Mouse (Mus musculus): ENCODE measurements at regions not wholly inside any gene's neighbourhood (a gene's known extent, or its start where the extent isn't known, plus 50 kb on each side); places are given as distances from the start of the nearest gene placed in this dataset.

DNA sequence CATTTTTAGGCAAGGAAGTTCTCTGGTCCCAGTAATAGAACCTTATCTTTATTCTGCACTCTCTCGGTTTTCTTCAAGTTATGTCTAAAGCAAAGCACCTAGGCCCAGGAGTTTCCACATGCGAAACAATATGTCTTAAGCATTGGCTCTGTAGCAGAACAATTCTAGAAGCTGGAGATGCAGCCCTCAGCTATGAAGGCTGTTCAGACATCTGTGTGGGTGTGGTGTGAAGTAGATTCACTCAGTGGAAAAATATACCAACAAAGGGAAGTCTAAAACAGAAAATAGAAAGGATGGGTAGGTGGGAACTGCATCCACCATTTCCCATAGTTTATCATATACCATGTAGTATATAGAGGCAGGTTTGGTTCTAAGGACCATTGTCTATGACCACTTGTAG is 165.8 kb upstream of the Ptbp2 start:
- no peaks in the 10 kb centered on the region for H3K9me3 ChIP-seq (ENCODE audit: control insufficient read depth, low read length)
- H3K27me3 ChIP-seq (ENCODE audit: control insufficient read depth, insufficient read depth, low read length): no peaks in the 10 kb centered on the region
- DNase-seq (ENCODE audit: low spot score) (no peak), ATAC-seq (ENCODE audit: insufficient read depth, low FRiP score, low TSS enrichment) (no peak)
- no peak overlapping the region for H3K27ac ChIP-seq (ENCODE audit: low read depth, low read length)
- no peaks in the 10 kb centered on the region for H3K36me3 ChIP-seq (ENCODE audit: control insufficient read depth, insufficient read depth, low read length)
- 82% methylated on average over 2 of the region's 2 CpGs for WGBS
- H3K4me3 ChIP-seq (ENCODE audit: low read depth, low read length): no peak overlapping the region
- no peak overlapping the region for H3K4me2 ChIP-seq (ENCODE audit: low read depth)
- peaks cover 3% of the 10 kb centered on the region for H3K4me1 ChIP-seq (ENCODE audit: control insufficient read depth, insufficient read depth, low read length)
- no peak overlapping the region for H3K9ac ChIP-seq (ENCODE audit: low read length)

- Histone ChIP-seq H3K4me2 (ENCODE audit: low read depth) (peak overlapping the region; percentile 21), H3K9ac (ENCODE audit: low read length) (no peak overlapping the region), H3K4me1 (ENCODE audit: control insufficient read depth, insufficient read depth, low read length) (peaks cover 3% of the 10 kb centered on the region), H3K36me3 (ENCODE audit: control insufficient read depth, insufficient read depth, low read length) (no peaks in the 10 kb centered on the region), H3K9me3 (ENCODE audit: control insufficient read depth, low read length) (no peaks in the 10 kb centered on the region), H3K27me3 (ENCODE audit: control insufficient read depth, insufficient read depth, low read length) (no peaks in the 10 kb centered on the region), H3K4me3 (ENCODE audit: low read depth, low read length) (no peak overlapping the region), H3K27ac (ENCODE audit: low read depth, low read length) (no peak overlapping the region)
- DNase-seq (ENCODE audit: low spot score): peak; percentile 55
- WGBS: 11% methylated on average over 7 of the region's 7 CpGs
- peak; percentile 79 for ATAC-seq (ENCODE audit: insufficient read depth, low FRiP score, low TSS enrichment)
Measured at GRCm38 (mm10) chr3:119949620-119950019, 165.4 kb upstream of the Ptbp2 start.

DNA sequence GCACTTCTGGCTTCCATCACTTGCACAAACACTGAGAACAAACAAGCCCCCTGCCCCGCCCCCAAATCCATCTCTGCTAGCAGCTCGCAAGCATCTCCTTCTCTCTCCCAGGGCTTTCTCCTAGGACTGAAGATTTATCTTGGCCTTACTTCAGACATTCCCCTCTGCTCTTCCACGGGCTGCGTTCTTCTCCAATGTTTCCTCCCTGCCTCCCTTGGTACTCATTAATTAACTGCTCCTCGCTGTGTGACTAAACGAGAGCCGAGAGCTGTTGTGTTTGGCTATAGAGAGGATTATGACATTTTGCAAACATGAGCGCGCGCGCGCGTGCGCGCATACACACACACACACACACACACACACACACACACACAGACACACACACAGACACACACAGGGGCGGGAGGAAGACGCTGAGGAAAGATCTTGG is 164.8 kb upstream of the Ptbp2 start:
- ATAC-seq (ENCODE audit: insufficient read depth, low FRiP score, low TSS enrichment) (peak; percentile 11), DNase-seq (ENCODE audit: low spot score) (peak; percentile 65)
- peaks cover 3% of the 10 kb centered on the region for H3K4me1 ChIP-seq (ENCODE audit: control insufficient read depth, insufficient read depth, low read length)
- H3K27ac ChIP-seq (ENCODE audit: low read depth, low read length): no peak overlapping the region
- WGBS: 30% methylated on average over 17 of the region's 17 CpGs
- no peak overlapping the region for H3K9ac ChIP-seq (ENCODE audit: low read length)
- H3K27me3 ChIP-seq (ENCODE audit: control insufficient read depth, insufficient read depth, low read length): no peaks in the 10 kb centered on the region
- H3K36me3 ChIP-seq (ENCODE audit: control insufficient read depth, insufficient read depth, low read length): no peaks in the 10 kb centered on the region
- H3K4me2 ChIP-seq (ENCODE audit: low read depth): peak overlapping the region; percentile 21
- H3K9me3 ChIP-seq (ENCODE audit: control insufficient read depth, low read length): no peaks in the 10 kb centered on the region
- H3K4me3 ChIP-seq (ENCODE audit: low read depth, low read length): no peak overlapping the region

- DNase-seq (ENCODE audit: low spot score): no peak
- no peak overlapping the region for H3K4me2 ChIP-seq (ENCODE audit: low read depth)
- H3K9ac ChIP-seq (ENCODE audit: low read length): no peak overlapping the region
- peaks cover 3% of the 10 kb centered on the region for H3K4me1 ChIP-seq (ENCODE audit: control insufficient read depth, insufficient read depth, low read length)
- H3K27me3 ChIP-seq (ENCODE audit: control insufficient read depth, insufficient read depth, low read length): no peaks in the 10 kb centered on the region
- H3K9me3 ChIP-seq (ENCODE audit: control insufficient read depth, low read length): no peaks in the 10 kb centered on the region
- H3K27ac ChIP-seq (ENCODE audit: low read depth, low read length): no peak overlapping the region
- peak; percentile 82 for ATAC-seq (ENCODE audit: insufficient read depth, low FRiP score, low TSS enrichment)
- H3K36me3 ChIP-seq (ENCODE audit: control insufficient read depth, insufficient read depth, low read length): no peaks in the 10 kb centered on the region
- H3K4me3 ChIP-seq (ENCODE audit: low read depth, low read length): no peak overlapping the region
- 35% methylated on average over 4 of the region's 4 CpGs for WGBS
Measured at GRCm38 (mm10) chr3:119947126-119947525, 162.9 kb upstream of the Ptbp2 start.

- DNase-seq (ENCODE audit: low spot score): no peak
- H3K9ac ChIP-seq (ENCODE audit: low read length): no peak overlapping the region
Measured at GRCm38 (mm10) chr3:119944115-119944514, 159.8 kb upstream of the Ptbp2 start.

DNA sequence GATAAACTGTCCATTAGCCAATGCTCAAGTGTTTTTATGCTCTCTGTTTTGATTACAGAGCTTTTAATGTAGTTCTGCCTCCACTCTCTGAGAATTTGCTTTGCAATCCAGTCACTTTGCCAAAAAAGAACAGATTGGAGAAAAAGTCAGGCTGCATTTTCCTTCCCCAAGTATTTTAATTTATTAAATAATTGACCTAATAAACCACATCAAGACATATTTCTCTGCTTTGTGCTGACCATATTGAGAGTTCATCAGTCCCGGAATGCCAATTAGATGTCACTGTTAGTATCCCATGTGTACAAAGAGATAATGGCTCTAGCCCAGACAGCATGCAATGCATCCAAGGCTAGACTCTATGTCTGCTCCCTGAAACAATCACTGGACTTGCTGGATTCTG is 154.8 kb upstream of the Ptbp2 start:
- Histone ChIP-seq H3K9me3 (ENCODE audit: control insufficient read depth, low read length) (no peaks in the 10 kb centered on the region), H3K9ac (ENCODE audit: low read length) (no peak overlapping the region), H3K4me2 (ENCODE audit: low read depth) (no peak overlapping the region), H3K27ac (ENCODE audit: low read depth, low read length) (no peak overlapping the region), H3K4me3 (ENCODE audit: low read depth, low read length) (no peak overlapping the region), H3K27me3 (ENCODE audit: control insufficient read depth, insufficient read depth, low read length) (no peaks in the 10 kb centered on the region), H3K36me3 (ENCODE audit: control insufficient read depth, insufficient read depth, low read length) (no peaks in the 10 kb centered on the region), H3K4me1 (ENCODE audit: control insufficient read depth, insufficient read depth, low read length) (no peaks in the 10 kb centered on the region)
- no peak for DNase-seq (ENCODE audit: low spot score)
- 88% methylated on average over 1 of the region's 1 CpGs for WGBS
- no peak for ATAC-seq (ENCODE audit: insufficient read depth, low FRiP score, low TSS enrichment)

More at GRCm38 (mm10) chr3:119944115-119944514, 159.8 kb upstream of the Ptbp2 start:
- peaks cover 3% of the 10 kb centered on the region; the same call in 1 of the 2 replicates for H3K4me1 ChIP-seq (ENCODE audit: control insufficient read depth, insufficient read depth, low read length)
- H3K4me2 ChIP-seq (ENCODE audit: low read depth): no peak overlapping the region
- H3K27ac ChIP-seq (ENCODE audit: low read depth, low read length): no peak overlapping the region
- H3K36me3 ChIP-seq (ENCODE audit: control insufficient read depth, insufficient read depth, low read length): no peaks in the 10 kb centered on the region
- H3K4me3 ChIP-seq (ENCODE audit: low read depth, low read length): no peak overlapping the region
- H3K9me3 ChIP-seq (ENCODE audit: control insufficient read depth, low read length): no peaks in the 10 kb centered on the region
- ATAC-seq (ENCODE audit: insufficient read depth, low FRiP score, low TSS enrichment): no peak
- no peaks in the 10 kb centered on the region for H3K27me3 ChIP-seq (ENCODE audit: control insufficient read depth, insufficient read depth, low read length)
- 59% methylated on average over 5 of the region's 5 CpGs for WGBS

- Histone ChIP-seq H3K4me3 (ENCODE audit: low read depth, low read length) (no peak overlapping the region), H3K4me2 (ENCODE audit: low read depth) (no peak overlapping the region), H3K4me1 (ENCODE audit: control insufficient read depth, insufficient read depth, low read length) (no peaks in the 10 kb centered on the region), H3K27me3 (ENCODE audit: control insufficient read depth, insufficient read depth, low read length) (no peaks in the 10 kb centered on the region), H3K9ac (ENCODE audit: low read length) (no peak overlapping the region), H3K36me3 (ENCODE audit: control insufficient read depth, insufficient read depth, low read length) (no peaks in the 10 kb centered on the region), H3K27ac (ENCODE audit: low read depth, low read length) (no peak overlapping the region), H3K9me3 (ENCODE audit: control insufficient read depth, low read length) (no peaks in the 10 kb centered on the region)
- 72% methylated on average over 6 of the region's 6 CpGs for WGBS
- ATAC-seq (ENCODE audit: insufficient read depth, low FRiP score, low TSS enrichment) (no peak; the same call in 1 of the 2 replicates), DNase-seq (ENCODE audit: low spot score) (no peak)
Measured at GRCm38 (mm10) chr3:119938425-119938824, 154.2 kb upstream of the Ptbp2 start.

- ATAC-seq (ENCODE audit: insufficient read depth, low FRiP score, low TSS enrichment): no peak
- WGBS: 87% methylated on average over 1 of the region's 1 CpGs
- Histone ChIP-seq H3K27me3 (ENCODE audit: control insufficient read depth, insufficient read depth, low read length) (no peaks in the 10 kb centered on the region), H3K27ac (ENCODE audit: low read depth, low read length) (no peak overlapping the region), H3K9me3 (ENCODE audit: control insufficient read depth, low read length) (no peaks in the 10 kb centered on the region), H3K9ac (ENCODE audit: low read length) (no peak overlapping the region), H3K36me3 (ENCODE audit: control insufficient read depth, insufficient read depth, low read length) (no peaks in the 10 kb centered on the region), H3K4me2 (ENCODE audit: low read depth) (no peak overlapping the region), H3K4me1 (ENCODE audit: control insufficient read depth, insufficient read depth, low read length) (no peaks in the 10 kb centered on the region), H3K4me3 (ENCODE audit: low read depth, low read length) (no peak overlapping the region)
- DNase-seq (ENCODE audit: low spot score): no peak
Measured at GRCm38 (mm10) chr3:119936526-119936925, 152.3 kb upstream of the Ptbp2 start.

DNA sequence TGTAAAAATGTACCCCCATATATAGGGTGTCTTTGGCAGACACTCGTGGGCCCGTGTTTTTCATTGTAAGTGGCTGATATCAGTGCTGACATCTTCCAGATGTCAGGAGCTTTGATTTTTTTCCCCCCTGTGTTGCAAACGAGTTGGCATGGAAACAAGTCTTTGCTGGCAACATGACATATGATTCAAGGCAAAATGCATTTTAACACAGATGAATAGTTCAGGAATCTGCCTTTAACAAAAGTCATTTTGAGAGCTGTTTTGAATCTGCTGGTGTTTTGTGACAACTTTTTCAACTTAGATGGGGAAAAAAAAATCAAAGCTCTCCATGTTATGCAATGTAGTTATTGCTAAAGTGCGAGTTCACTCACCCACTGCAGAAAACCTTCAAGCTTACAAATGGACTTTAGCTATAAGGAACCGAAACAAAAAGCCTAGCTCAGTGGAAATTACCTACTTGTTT is 148.8 kb upstream of the Ptbp2 start:
- Histone ChIP-seq H3K27me3 (ENCODE audit: control insufficient read depth, insufficient read depth, low read length) (no peaks in the 10 kb centered on the region), H3K4me1 (ENCODE audit: control insufficient read depth, insufficient read depth, low read length) (no peaks in the 10 kb centered on the region), H3K9ac (ENCODE audit: low read length) (no peak overlapping the region), H3K4me2 (ENCODE audit: low read depth) (no peak overlapping the region), H3K36me3 (ENCODE audit: control insufficient read depth, insufficient read depth, low read length) (no peaks in the 10 kb centered on the region), H3K4me3 (ENCODE audit: low read depth, low read length) (no peak overlapping the region), H3K27ac (ENCODE audit: low read depth, low read length) (no peak overlapping the region), H3K9me3 (ENCODE audit: control insufficient read depth, low read length) (no peaks in the 10 kb centered on the region)
- DNase-seq (ENCODE audit: low spot score): no peak
- ATAC-seq (ENCODE audit: insufficient read depth, low FRiP score, low TSS enrichment): no peak
- 40% methylated on average over 5 of the region's 5 CpGs for WGBS
